Mouse (Mus musculus) neural tube, embryonic 11.5 days (tissue): Measurements from ENCODE around the gene Ywhaq. TPM values are rescaled to one million over a fixed set of nuclear protein-coding genes. Genes with fewer than 3 reads are reported as not detected.
A peak's percentile ranks its signal among the peaks of the same experiment; 100 is the strongest.
"Not testable (repeated sequence)": the region's sequence is repeated elsewhere in the genome, so short reads cannot be mapped to it uniquely, and the experiment has no call there.

Source experiments
- ATAC-seq: fragments of 200-750 bp; cut with Nextera tagmentation; 2 replicates; pipeline ENCODE4 v1.8.0; 2017; ENCODE audit warnings: moderate number of reproducible peaks, mild to moderate bottlenecking, moderate TSS enrichment, moderate library complexity; ENCODE audit not compliant: insufficient read depth, low FRiP score, low TSS enrichment
- DNase-seq: peaks from one replicate; pipeline ENCODE4 v3.0.0-alpha.2; 2015; ENCODE audit warnings: low spot score
- H3K27ac ChIP-seq: fragments of 300-500 bp; sonication (generic); 2 replicates; pipeline ENCODE4 v1.5.1; 2014; ENCODE audit warnings: low read depth, mild to moderate bottlenecking, low read length
- H3K27me3 ChIP-seq: fragments of 300-500 bp; sonication (generic); 2 replicates; pipeline ENCODE4 v1.6.1; 2014; ENCODE audit warnings: mild to moderate bottlenecking, low read length, mixed read lengths; ENCODE audit not compliant: control insufficient read depth, insufficient read depth
- H3K36me3 ChIP-seq: fragments of 300-500 bp; sonication (generic); 2 replicates; pipeline ENCODE4 v1.6.1; 2014; ENCODE audit warnings: mild to moderate bottlenecking, low read length, moderate library complexity, mixed read lengths; ENCODE audit not compliant: control insufficient read depth, insufficient read depth
- H3K4me1 ChIP-seq: fragments of 300-500 bp; sonication (generic); 2 replicates; pipeline ENCODE4 v1.6.1; 2014; ENCODE audit warnings: low read length, mixed read lengths; ENCODE audit not compliant: control insufficient read depth, insufficient read depth
- H3K4me2 ChIP-seq: fragments of 300-500 bp; sonication (generic); 2 replicates; pipeline ENCODE4 v1.6.1; 2014; ENCODE audit warnings: low read depth, mild to moderate bottlenecking, moderate library complexity
- H3K4me3 ChIP-seq: fragments of 300-500 bp; sonication (generic); 2 replicates; pipeline ENCODE4 v1.5.1; 2014; ENCODE audit warnings: low read depth, low read length
- H3K9ac ChIP-seq: fragments of 300-500 bp; sonication (generic); 2 replicates; pipeline ENCODE4 v1.6.1; 2014; ENCODE audit warnings: mild to moderate bottlenecking, low read length
- H3K9me3 ChIP-seq: fragments of 300-500 bp; sonication (generic); 2 replicates; pipeline ENCODE4 v1.6.1; 2016; ENCODE audit warnings: low read length; ENCODE audit not compliant: control insufficient read depth
- WGBS: fragments of 180-500 bp; shearing (Covaris S2); extraction: QIAGEN DNeasy Blood & Tissue Kit; methylation state at CpG from one replicate; pipeline ENCODE4 v1.1.7; 2014; 5-methylcytosine and 5-hydroxymethylcytosine counted together
- polyA plus RNA-seq: library from polyadenylated mRNA; unstranded; fragments of >200 nt; fragmentation: Nextera tagmentation; extraction: Ambion mirVana; gene quantifications from 2 replicates; pipeline ENCODE4 v1.2.1, GENCODE M21; 2014

The Ywhaq gene
- polyA plus RNA-seq, 1 experiment from 2014 or later = 1,105 TPM

GRCm38 (mm10) chr12:21378765-21379346 is 38.6 kb downstream of the Ywhaq start:
- H3K9ac ChIP-seq, H3K27me3 ChIP-seq, ATAC-seq, H3K9me3 ChIP-seq, DNase-seq, H3K36me3 ChIP-seq, H3K4me2 ChIP-seq, H3K4me1 ChIP-seq, H3K27ac ChIP-seq, H3K4me3 ChIP-seq: not testable (repeated sequence)
- 81% methylated on average over 6 of the region's 6 CpGs for WGBS

GRCm38 (mm10) chr12:21375376-21376157 is 41.9 kb downstream of the Ywhaq start:
- H3K4me3 ChIP-seq = no peak overlapping the region
- WGBS = 43% methylated on average over 3 of the region's 3 CpGs
- no peaks in the 10 kb centered on the region for H3K27me3 ChIP-seq
- no peak for DNase-seq
- no peaks in the 10 kb centered on the region for H3K9me3 ChIP-seq
- H3K9ac ChIP-seq = no peak overlapping the region
- no peak overlapping the region for H3K4me2 ChIP-seq
- H3K36me3 ChIP-seq = no peaks in the 10 kb centered on the region
- ATAC-seq = no peak
- 0 out of 2 replicates have a peak, but pooled peaks cover 3% of the 10 kb centered on the region for H3K4me1 ChIP-seq
- H3K27ac ChIP-seq = no peak overlapping the region

- Histone ChIP-seq H3K9ac (peak overlapping the region; percentile 87), H3K36me3 (no peaks in the 10 kb centered on the region), H3K9me3 (no peaks in the 10 kb centered on the region), H3K4me1 (0 out of 2 replicates have a peak, but pooled peaks cover 3% of the 10 kb centered on the region), H3K27ac (peak overlapping the region; percentile 89), H3K27me3 (no peaks in the 10 kb centered on the region), H3K4me2 (peak overlapping the region; percentile 81), H3K4me3 (peak overlapping the region; percentile 81)
- ATAC-seq (peak; percentile 70; the same call in 1 of the 2 replicates), DNase-seq (no peak)
- WGBS = 4% methylated on average over 24 of the region's 24 CpGs
These were observed 43.5 kb downstream of the Ywhaq start for GRCm38 (mm10) chr12:21373820-21374475.

GRCm38 (mm10) chr12:21373100-21373819 is 44.2 kb downstream of the Ywhaq start, which contains the start of gene Adam17:
Gene Adam17 (minus strand): TSS chr12:21373632.
- Histone ChIP-seq H3K4me3 (peak within 1 kb of the TSS; percentile 81), H3K9ac (peak within 1 kb of the TSS; percentile 87), H3K4me2 (peak within 1 kb of the TSS; percentile 81), H3K9me3 (no peaks in the 10 kb centered on the region), H3K36me3 (no peaks in the 10 kb centered on the region), H3K27ac (peak within 1 kb of the TSS; percentile 89), H3K27me3 (no peaks in the 10 kb centered on the region), H3K4me1 (0 out of 2 replicates have a peak, but pooled peaks cover 3% of the 10 kb centered on the region)
- under 1% methylated on average over 55 of the region's 55 CpGs for WGBS
- peak; percentile 97 for ATAC-seq
- peak; percentile 98 for DNase-seq

GRCm38 (mm10) chr12:21370035-21370611 is 47.3 kb downstream of the Ywhaq start:
- H3K27ac ChIP-seq = no peak overlapping the region
- H3K4me1 ChIP-seq = 0 out of 2 replicates have a peak, but pooled peaks cover 3% of the 10 kb centered on the region
- H3K4me3 ChIP-seq = no peak overlapping the region
- no peak overlapping the region for H3K9ac ChIP-seq
- no peaks in the 10 kb centered on the region for H3K27me3 ChIP-seq
- H3K4me2 ChIP-seq = no peak overlapping the region
- ATAC-seq (no peak), DNase-seq (no peak)
- H3K9me3 ChIP-seq = no peaks in the 10 kb centered on the region
- H3K36me3 ChIP-seq = no peaks in the 10 kb centered on the region
- WGBS = 96% methylated on average over 1 of the region's 1 CpGs

- 0 out of 2 replicates have a peak, but pooled peaks cover 3% of the 10 kb centered on the region for H3K4me1 ChIP-seq
- WGBS = 92% methylated on average over 5 of the region's 5 CpGs
- H3K4me2 ChIP-seq = no peak overlapping the region
- no peaks in the 10 kb centered on the region for H3K9me3 ChIP-seq
- no peak overlapping the region for H3K27ac ChIP-seq
- no peaks in the 10 kb centered on the region for H3K36me3 ChIP-seq
- ATAC-seq (no peak), DNase-seq (no peak)
- no peak overlapping the region for H3K4me3 ChIP-seq
- H3K9ac ChIP-seq = no peak overlapping the region
- H3K27me3 ChIP-seq = no peaks in the 10 kb centered on the region
These were observed 48.4 kb downstream of the Ywhaq start for GRCm38 (mm10) chr12:21369087-21369410.

GRCm38 (mm10) chr12:21368376-21369086 is 48.9 kb downstream of the Ywhaq start:
- DNase-seq (no peak), ATAC-seq (no peak)
- no peaks in the 10 kb centered on the region for H3K36me3 ChIP-seq
- no peak overlapping the region for H3K4me3 ChIP-seq
- 94% methylated on average over 9 of the region's 9 CpGs for WGBS
- H3K27me3 ChIP-seq = no peaks in the 10 kb centered on the region
- H3K9me3 ChIP-seq = no peaks in the 10 kb centered on the region
- H3K4me2 ChIP-seq = no peak overlapping the region
- H3K27ac ChIP-seq = no peak overlapping the region
- no peak overlapping the region for H3K9ac ChIP-seq
- H3K4me1 ChIP-seq = 0 out of 2 replicates have a peak, but pooled peaks cover 3% of the 10 kb centered on the region
